Mouse (Mus musculus): ENCODE data around the gene Snx9. TPM values are rescaled to one million over a fixed set of nuclear protein-coding genes. Genes with fewer than 3 reads are reported as not detected.

The Snx9 gene
- total RNA-seq, 2 experiments from 2014 or later: 12.7 to 13.1 TPM

GRCm38 (mm10) chr17:5877611-5878157 lies 36.6 kb downstream of the Snx9 start:
- DNase-seq (ENCODE audit: low spot score in 2 of 2): no peak

GRCm38 (mm10) chr17:5878878-5879277 lies 37.7 kb downstream of the Snx9 start:
- DNase-seq (ENCODE audit: low spot score in 2 of 2): no peak

DNA sequence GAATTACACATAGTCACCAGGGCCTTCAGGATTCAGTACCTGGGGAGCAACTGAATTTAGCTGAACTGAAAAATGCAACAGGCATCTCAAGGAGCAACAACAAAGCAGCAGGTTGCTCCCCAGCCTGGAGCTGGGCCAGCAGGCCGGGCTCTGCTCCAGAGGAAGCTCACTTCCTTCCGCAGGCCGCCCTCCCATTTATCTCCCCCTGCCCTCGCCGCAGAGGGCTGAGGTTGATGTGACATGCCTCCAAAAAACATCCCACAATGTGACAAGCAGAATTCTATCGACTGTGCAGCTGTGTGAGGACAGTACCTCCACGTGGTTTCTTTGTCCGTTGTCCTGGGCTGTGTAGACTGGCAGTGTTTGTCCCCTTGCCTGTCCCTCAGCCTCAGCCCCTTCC lies 44.3 kb downstream of the Snx9 start:
- DNase-seq (ENCODE audit: low spot score in 2 of 2): peak; percentile 55 to 66

DNA sequence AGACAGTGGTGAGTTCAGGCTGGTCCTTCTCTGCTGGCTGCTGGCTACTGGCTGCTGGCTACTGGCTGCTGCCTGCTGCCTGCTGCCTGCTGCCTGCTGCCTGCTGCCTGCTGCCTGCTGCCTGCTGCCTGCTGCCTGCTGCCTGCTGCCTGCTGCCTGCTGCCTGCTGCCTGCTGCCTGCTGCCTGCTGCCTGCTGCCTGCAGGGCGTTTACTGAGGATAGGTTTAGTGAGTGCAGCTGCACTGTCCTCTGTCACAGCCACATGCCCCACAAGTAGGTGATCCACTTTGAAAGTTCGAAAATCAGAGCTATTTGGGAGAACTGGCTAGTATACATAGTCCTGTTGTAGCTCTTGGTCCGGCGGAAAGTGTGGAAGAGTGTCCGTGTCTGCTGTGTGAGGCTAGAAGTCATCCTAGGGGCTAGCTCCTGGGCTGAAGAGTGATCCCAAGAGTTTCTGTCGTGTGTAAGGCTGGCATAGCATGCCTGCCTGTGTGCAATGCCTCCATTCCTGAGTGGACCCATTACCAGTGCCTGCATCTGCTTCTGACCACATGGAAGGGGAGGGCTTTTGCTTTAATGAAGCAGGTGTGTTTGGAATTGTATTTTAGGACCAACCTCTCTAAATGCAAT lies 45.2 kb downstream of the Snx9 start:
- no peak for DNase-seq (ENCODE audit: low spot score in 2 of 2)

DNA sequence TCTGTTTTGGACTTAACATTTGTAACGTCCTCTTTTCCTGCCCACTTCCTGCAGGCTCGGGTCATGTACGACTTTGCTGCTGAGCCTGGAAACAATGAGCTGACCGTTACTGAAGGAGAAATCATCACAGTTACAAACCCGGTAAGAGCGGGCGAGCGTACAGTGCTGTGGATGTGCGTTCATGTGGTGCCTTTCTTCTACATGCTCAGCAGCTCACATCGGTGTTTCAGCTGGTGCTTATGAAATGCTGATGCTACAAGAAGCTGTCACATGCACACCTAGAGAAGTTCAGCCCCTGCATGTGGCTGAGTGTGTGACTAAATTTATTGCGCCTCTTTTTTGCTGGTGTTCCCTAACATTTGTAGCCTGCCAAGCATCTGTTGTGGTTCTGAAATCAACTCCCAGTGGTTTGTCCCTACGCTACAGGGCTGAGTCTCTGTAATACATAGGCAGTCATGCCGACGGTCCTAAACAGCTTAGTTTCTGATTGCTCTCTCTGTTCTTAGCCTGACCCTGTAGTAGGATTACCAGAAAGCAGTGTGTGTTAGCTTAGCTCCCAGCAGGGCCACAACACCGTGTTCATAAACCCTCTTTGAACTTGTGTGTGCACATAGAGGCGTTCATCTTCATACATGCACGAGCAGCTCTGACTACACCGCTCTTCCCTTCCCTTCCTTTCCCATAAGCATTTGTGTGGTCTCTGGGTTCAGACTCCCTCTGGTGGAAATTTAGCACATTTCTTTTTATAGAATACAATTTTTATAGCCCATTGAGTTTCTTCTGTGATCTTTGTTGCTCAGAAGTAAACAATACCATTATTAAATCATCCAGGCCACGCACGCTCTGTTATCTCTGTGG lies 46.0 kb downstream of the Snx9 start:
- no peak for DNase-seq (ENCODE audit: low spot score in 2 of 2)

DNA sequence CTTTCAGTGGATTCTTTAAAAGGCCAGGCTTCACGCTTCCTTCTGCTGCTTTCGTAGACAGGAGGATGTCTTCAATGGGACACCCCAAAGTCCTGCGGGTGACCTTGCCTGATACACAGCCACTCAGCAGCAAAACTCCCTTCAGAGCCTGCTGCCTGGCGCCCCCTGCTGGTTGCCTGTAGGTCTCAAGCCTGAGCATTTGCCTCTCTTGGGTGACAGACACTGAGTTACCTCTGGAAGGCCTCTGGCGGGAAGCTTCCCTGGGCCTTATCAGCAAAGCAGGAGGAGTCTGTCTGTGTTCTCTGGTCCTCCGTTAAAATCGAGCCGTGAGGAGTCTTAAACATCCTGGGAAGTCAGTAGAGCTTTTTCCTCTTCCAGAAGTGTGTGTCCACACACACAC lies 49.3 kb downstream of the Snx9 start:
- DNase-seq (ENCODE audit: low spot score in 2 of 2): peak; percentile 83 to 84

DNA sequence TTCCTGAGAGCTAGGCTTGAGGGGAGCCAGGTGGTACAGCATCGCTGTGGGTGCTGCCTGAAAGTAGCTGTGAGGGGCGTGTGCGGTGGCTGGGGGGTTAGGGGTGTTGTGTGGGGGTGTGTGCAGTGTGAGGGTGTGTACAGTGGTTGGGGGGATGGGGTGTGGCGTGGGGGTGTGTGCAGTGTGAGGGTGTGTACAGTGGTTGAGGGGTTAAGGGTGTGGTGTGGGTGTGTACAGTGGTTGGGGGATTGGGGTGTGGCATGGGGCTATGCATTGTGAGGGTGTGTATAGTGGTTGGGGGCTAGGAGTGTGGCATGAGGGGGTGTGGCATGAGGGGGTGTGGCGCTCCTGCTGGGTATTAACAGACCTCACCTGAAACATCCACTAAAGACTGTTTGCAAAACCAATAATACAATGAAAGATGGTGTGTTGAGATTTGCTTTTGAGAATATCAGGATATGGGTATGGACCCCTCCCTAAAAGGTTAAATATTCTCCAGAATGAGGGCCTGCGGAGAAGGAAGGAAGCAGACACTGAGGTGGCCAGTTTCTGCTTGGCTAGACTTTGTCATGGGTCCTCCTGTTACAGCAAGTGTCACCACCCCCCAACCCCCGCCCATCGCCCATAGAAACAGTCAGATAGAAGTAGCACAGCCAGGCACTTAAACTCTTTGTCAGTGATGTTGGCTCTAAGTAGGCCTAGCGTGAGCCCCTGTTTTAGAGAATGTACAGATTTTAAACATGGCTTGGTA lies 51.0 kb downstream of the Snx9 start:
- DNase-seq (ENCODE audit: low spot score in 2 of 2): no peak

- no peak for DNase-seq (ENCODE audit: low spot score in 2 of 2)
Measured at GRCm38 (mm10) chr17:5893092-5893491, 52.0 kb downstream of the Snx9 start.

GRCm38 (mm10) chr17:5893574-5894148 lies 52.5 kb downstream of the Snx9 start:
- DNase-seq (ENCODE audit: low spot score in 2 of 2): no peak

- DNase-seq (ENCODE audit: low spot score in 2 of 2): no peak
Measured at GRCm38 (mm10) chr17:5896066-5896465, 54.9 kb downstream of the Snx9 start.

- no peak for DNase-seq (ENCODE audit: low spot score in 2 of 2)
Measured at GRCm38 (mm10) chr17:5896607-5897006, 55.5 kb downstream of the Snx9 start.

DNA sequence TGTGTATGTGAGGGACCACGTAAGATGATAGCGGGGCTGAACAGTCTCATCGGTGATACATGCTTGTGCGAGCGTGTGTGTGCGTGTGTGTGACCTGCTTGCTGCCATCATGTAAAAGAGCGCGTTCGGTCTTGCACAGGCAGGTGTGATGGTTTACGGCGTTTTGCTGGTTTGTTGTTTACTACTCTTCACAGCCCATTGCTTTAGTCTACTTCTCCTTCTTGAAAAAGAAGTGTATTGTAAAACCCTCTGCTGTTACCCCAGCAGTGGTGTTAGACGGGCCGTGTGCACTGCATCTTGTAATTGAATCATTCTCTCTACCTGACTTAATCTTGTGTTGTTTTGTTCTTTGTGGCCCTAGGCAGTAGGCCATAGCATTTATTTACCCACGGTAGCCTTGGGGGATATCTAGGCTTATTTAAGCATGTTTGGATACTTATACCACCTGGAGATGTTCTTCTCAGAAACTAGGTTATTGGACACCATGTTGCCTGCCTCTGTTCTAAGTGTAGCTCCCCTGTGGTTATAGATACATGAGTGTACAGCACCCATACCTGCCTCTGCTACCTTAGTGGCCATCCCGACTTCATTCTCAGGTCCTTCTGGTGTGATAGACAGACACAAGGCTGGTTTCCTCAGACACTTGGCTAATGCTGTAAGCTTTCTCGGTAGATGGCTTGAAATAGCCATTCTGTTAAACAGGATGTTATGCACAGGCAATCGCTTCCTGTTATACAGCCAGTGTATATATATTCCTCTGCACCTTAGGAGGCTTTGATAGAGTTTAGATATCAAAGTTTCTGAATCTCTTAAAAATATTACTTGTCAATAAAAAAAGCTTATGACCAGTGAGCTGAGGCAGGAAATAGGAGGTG lies 56.4 kb downstream of the Snx9 start:
- no peak for DNase-seq (ENCODE audit: low spot score in 2 of 2)

GRCm38 (mm10) chr17:5899251-5899650 lies 58.1 kb downstream of the Snx9 start:
- DNase-seq (ENCODE audit: low spot score in 2 of 2): no peak

- DNase-seq (ENCODE audit: low spot score in 2 of 2): no peak
Measured at GRCm38 (mm10) chr17:5901381-5901780, 60.3 kb downstream of the Snx9 start.

DNA sequence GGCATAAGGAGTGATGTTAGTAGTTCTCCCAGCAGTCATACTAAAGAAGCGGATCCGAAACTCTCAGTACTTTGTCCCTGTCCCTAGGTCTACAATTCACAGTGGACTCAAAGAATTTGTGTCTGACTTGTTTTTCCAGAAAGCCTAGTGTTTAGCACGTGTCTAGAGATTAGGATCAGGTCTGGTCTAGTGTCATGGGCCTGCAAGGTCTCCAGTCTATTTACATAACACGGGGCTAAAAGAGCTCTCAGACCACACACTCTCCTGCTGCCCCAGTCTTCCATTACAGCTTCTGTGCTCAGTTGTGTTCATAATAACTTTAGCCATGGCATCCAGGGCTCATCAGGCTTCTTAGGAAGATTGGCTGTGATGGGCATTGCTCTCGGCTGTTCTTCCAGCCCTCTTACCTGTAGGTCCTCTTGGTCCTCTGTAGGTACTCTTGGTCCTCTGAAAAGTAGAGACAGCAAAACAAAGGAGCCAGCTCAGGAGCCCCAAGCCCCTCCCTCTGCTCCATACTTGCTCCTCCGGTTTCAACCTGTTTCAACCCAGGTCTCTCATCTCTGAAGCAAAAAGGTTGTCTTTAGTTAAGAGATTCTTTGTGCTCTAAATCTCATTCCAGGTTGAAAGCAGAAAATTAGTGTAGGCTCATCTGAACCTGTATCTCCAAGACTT lies 62.6 kb downstream of the Snx9 start:
- DNase-seq (ENCODE audit: low spot score in 2 of 2): no peak

DNA sequence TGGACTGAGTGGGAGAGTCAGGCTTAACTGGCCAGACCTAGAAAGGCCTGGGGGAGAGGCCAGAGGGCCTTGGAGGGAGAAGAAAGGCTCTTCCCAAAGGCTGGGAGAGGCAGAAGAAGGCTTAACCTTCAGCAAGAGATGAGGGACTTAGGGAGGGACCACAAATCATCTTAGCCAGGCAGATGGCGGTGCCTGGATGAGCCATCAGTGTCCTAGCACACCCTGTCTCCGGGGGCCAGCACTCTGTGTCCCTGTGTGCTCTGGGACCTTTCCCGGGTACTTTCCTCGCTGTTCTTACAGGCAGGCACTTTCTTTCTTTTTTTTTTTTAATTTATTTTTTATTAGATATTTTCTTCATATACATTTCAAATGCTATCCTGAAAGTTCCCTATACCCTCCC lies 68.6 kb downstream of the Snx9 start:
- no peak for DNase-seq (ENCODE audit: low spot score in 2 of 2)

GRCm38 (mm10) chr17:5911591-5911990 lies 70.5 kb downstream of the Snx9 start:
- DNase-seq (ENCODE audit: low spot score in 2 of 2): peak; percentile 72 to 78

DNA sequence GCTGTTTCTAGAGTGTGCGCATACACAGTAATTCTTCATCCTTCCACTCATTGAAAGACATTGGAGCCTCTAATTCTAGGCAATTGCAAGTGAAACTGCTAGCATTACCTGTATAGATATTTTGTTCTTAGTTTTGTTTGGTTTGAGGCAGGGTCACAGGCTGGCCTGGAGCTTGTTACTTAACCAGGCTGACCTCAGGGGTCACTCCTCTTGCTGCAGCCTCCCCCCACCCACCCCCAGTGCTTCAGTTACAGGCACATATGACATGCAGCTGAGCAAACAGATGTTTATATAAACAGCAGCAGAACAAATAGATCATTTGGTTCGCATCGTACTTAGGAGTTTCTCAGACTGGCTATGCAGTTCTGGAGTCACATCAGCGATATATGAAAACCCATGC lies 71.7 kb downstream of the Snx9 start:
- DNase-seq (ENCODE audit: low spot score in 2 of 2): no peak

DNA sequence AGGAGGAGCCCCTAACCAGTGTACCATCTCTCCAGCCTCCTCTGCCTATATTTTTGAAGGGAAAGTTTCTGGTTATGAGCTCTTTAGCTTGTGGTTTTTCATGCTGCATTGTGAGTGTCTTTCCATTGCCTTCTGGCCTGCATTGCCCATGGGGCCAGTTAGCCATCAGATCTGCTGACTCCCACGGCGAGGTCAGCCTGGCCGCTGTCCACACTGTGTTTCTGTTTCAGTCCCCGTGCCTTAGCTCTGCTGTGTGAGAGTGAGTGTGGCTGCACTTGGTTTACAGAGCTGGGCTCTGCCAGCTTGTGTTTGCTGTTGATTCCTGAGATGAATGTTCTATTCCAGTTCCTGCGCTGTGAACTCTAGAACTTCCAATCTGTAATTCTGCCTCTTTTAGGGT lies 73.1 kb downstream of the Snx9 start:
- DNase-seq (ENCODE audit: low spot score in 2 of 2): no peak

DNA sequence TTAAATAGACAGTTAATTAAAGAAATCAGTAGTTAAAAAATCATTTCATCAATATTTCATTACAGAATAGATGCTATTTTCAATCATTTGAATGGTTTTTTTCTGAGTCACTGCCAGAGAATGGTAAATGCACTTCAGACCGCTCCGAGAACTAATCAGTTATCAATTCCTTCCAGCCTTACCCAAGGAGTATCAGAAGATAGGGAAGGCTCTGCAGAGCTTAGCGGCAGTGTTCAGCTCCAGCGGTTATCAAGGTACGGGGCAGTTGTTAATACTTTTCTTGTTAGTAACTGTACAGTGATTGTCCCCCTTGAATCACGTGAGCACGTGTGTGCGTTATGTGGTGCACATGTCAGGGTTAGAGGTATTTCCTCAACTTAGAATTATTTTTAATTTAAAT lies 80.8 kb downstream of the Snx9 start:
- DNase-seq (ENCODE audit: low spot score in 2 of 2): no peak

Data from layer of hippocampus, postnatal 10 days (tissue).